Mouse (Mus musculus): ENCODE results near the gene Serhl.

The Serhl gene

DNA sequence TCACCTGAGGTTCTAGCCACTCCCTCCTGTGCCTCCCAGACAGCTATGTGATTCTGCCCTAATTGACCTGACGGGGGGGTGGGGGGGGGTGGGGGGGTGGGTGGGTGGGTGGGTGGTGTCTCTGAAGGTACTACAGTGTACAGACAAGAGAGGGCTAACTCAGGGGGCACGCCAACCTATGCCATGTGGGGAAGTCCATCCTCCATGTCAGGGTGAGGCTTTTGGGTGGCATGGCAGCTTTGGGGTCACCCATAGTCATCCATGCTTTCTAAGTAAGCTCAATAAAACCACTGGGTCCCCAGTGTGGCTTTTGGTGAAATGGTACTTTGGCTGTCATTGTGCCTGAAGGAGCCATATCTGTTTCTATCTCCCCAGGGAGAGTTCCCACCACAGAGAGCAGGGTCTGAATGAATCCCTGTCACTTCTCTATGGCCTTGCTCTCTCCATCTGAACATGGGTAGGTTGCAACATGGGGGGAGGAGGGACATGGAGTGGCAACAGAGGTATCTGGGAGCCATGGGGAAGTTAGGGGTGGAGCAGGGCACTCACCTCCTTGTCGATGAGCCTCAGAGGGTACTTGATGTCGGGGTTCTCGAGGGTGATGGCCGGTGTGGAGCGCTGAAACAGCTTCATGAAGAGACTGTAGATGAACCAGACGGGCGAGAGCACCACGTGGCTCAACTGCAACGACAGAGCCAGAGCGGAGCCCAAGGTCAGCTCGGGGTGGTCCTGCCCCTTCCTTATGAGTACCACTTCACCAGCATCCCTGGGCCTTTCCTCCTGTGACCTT, 76.4 kb downstream of the Serhl start:
- DNase-seq, result no peak
